Mouse (Mus musculus) liver, embryonic 13.5 days (tissue): ENCODE data around the gene Acad10. TPM values are rescaled to one million over a fixed set of nuclear protein-coding genes. Genes with fewer than 3 reads are reported as not detected.

Experiments
- ATAC-seq: fragments of 200-750 bp; cut with Nextera tagmentation; 2 replicates; pipeline ENCODE4 v1.8.0; 2017; ENCODE audit warnings: low read depth, mild to moderate bottlenecking, moderate number of reproducible peaks, moderate library complexity
- DNase-seq: peaks from one replicate; pipeline ENCODE4 v3.0.0; 2022
- H3K27ac ChIP-seq: fragments of 300-500 bp; sonication (generic); 2 replicates; pipeline ENCODE4 v1.5.1; 2015; ENCODE audit warnings: moderate library complexity, mild to moderate bottlenecking, inconsistent platforms
- H3K27me3 ChIP-seq: fragments of 300-500 bp; sonication (generic); 2 replicates; pipeline ENCODE4 v1.6.1; 2015; ENCODE audit warnings: mild to moderate bottlenecking, inconsistent platforms
- H3K36me3 ChIP-seq: fragments of 300-500 bp; sonication (generic); 2 replicates; pipeline ENCODE4 v1.6.1; 2015; ENCODE audit warnings: mild to moderate bottlenecking, inconsistent platforms
- H3K4me1 ChIP-seq: fragments of 300-500 bp; sonication (generic); replicated peaks from 2 replicates; pipeline ENCODE4 v1.6.1; 2015; ENCODE audit warnings: inconsistent platforms
- H3K4me2 ChIP-seq: fragments of 300-500 bp; sonication (generic); 2 replicates; pipeline ENCODE4 v1.6.1; 2015; ENCODE audit warnings: inconsistent platforms, mild to moderate bottlenecking, moderate library complexity
- H3K4me3 ChIP-seq: fragments of 300-500 bp; sonication (generic); replicated peaks from 2 replicates; pipeline ENCODE4 v1.5.1; 2015; ENCODE audit warnings: mild to moderate bottlenecking, inconsistent platforms
- H3K9ac ChIP-seq: fragments of 300-500 bp; sonication (generic); 2 replicates; pipeline ENCODE4 v1.6.1; 2015; ENCODE audit warnings: mild to moderate bottlenecking, inconsistent platforms
- H3K9me3 ChIP-seq: fragments of 300-500 bp; sonication (generic); replicated peaks from 2 replicates; pipeline ENCODE4 v1.6.1; 2016; ENCODE audit warnings: inconsistent platforms
- WGBS: fragments of 180-500 bp; shearing (Covaris S2); methylation state at CpG from one replicate; pipeline ENCODE4 v1.1.7; 2015; ENCODE audit not compliant: insufficient replicate concordance; 5-methylcytosine and 5-hydroxymethylcytosine counted together
- polyA plus RNA-seq: library from polyadenylated mRNA; unstranded; fragments of >200 nt; fragmentation: Nextera tagmentation; extraction: Ambion mirVana; gene quantifications from 2 replicates; pipeline ENCODE4 v1.2.1, GENCODE M21; 2015

Acad10 gene
- polyA plus RNA-seq, 1 experiment from 2014 or later: 2.0 TPM

- no peaks in the 10 kb centered on the region for H3K9me3 ChIP-seq
- H3K4me1 ChIP-seq: peaks cover 63% of the 10 kb centered on the region
- H3K27ac ChIP-seq: no peak overlapping the region
- H3K36me3 ChIP-seq: no peaks in the 10 kb centered on the region
- DNase-seq (no peak), ATAC-seq (no peak)
- WGBS: 40% methylated on average over 6 of the region's 6 CpGs
- H3K4me3 ChIP-seq: no peak overlapping the region
- no peaks in the 10 kb centered on the region for H3K27me3 ChIP-seq
- H3K9ac ChIP-seq: no peak overlapping the region
- H3K4me2 ChIP-seq: no peak overlapping the region
Observed at GRCm38 (mm10) chr5:121596226-121596625, 64.1 kb downstream of the Acad10 start.

- H3K4me3 ChIP-seq: no peak overlapping the region
- ATAC-seq (no peak), DNase-seq (no peak)
- no peak overlapping the region for H3K27ac ChIP-seq
- 29% methylated on average over 6 of the region's 6 CpGs for WGBS
- H3K36me3 ChIP-seq: no peaks in the 10 kb centered on the region
- no peaks in the 10 kb centered on the region for H3K27me3 ChIP-seq
- peaks cover 66% of the 10 kb centered on the region for H3K4me1 ChIP-seq
- H3K9ac ChIP-seq: no peak overlapping the region
- H3K9me3 ChIP-seq: no peaks in the 10 kb centered on the region
- peak overlapping the region; percentile 10; the same call in 1 of the 2 replicates for H3K4me2 ChIP-seq
Observed at GRCm38 (mm10) chr5:121595758-121596157, 64.6 kb downstream of the Acad10 start.

GRCm38 (mm10) chr5:121594714-121595313 is 65.5 kb downstream of the Acad10 start:
- Histone ChIP-seq H3K9ac (no peak overlapping the region), H3K9me3 (no peaks in the 10 kb centered on the region), H3K36me3 (no peaks in the 10 kb centered on the region), H3K4me1 (peaks cover 66% of the 10 kb centered on the region), H3K4me3 (peak overlapping the region; percentile 78; the same call in 1 of the 2 replicates), H3K27me3 (no peaks in the 10 kb centered on the region), H3K4me2 (peak overlapping the region; percentile 99), H3K27ac (peak overlapping the region; percentile 91; the same call in 1 of the 2 replicates)
- DNase-seq: no peak
- ATAC-seq: no peak
- WGBS: 68% methylated on average over 6 of the region's 6 CpGs

DNA sequence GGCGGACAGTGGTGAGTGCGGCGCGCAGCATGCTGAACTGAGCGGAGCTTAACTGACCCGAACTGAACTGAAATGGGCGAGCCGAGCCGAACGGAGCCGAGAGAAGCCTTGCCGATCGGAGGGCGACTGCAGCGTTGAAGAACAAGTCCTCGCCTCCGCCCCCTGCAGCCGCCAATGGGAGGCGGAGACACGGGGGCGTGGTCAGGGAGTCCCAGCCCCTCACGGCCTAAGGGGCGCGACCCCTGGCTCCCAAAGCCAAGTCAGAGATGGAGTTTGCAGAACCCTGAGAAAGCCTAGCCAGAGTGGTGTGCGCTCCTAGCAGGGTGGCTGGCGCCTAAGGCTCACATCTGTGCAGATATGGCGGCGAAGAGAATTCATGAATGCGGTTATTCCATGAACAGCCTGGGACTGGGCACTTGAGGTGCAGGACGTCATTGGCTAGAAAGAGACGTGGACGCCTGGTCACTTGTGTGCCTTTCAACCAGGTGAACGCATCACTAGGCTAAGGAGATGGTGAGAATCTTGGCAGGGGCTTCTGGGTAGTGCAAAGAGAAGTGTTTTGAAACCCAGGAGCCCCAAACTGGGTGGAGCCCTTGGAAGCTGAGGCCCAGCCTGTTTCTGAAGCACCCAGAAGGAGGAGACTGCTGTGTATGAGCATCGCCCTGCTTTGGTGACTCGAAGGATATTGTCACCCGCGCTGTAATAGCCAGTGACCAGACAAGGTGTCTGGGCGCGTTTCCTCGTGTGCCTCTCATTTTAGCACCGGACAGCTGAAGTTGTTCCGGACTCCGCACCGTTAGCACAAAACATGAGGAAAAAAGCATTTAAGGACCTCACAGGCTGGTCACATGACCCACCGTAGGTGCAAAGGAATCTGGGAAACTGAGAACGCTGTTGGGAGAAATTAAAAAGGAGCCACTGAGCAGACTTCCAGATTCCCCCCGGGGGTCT is 66.6 kb downstream of the Acad10 start, which contains the start of gene Aldh2:
TSS of gene Aldh2 (minus strand) at position 374 of the 951 bp plus-strand sequence.
- Histone ChIP-seq H3K27ac (peak within 1 kb of the TSS; percentile 91), H3K4me3 (peak within 1 kb of the TSS; percentile 78), H3K4me1 (peaks cover 69% of the 10 kb centered on the region), H3K4me2 (peak within 1 kb of the TSS; percentile 99), H3K36me3 (no peaks in the 10 kb centered on the region), H3K9me3 (no peaks in the 10 kb centered on the region), H3K9ac (peak within 1 kb of the TSS; percentile 87), H3K27me3 (no peaks in the 10 kb centered on the region)
- ATAC-seq (peak; percentile 90), DNase-seq (peak; percentile 84)
- 2% methylated on average over 47 of the region's 47 CpGs for WGBS

GRCm38 (mm10) chr5:121592816-121593407 is 67.4 kb downstream of the Acad10 start:
- peak; percentile 20 for DNase-seq
- Histone ChIP-seq H3K9ac (peak overlapping the region; percentile 87), H3K4me2 (peak overlapping the region; percentile 99), H3K4me3 (peak overlapping the region; percentile 78), H3K36me3 (no peaks in the 10 kb centered on the region), H3K4me1 (peaks cover 66% of the 10 kb centered on the region), H3K27me3 (no peaks in the 10 kb centered on the region), H3K9me3 (no peaks in the 10 kb centered on the region), H3K27ac (peak overlapping the region; percentile 91)
- 4% methylated on average over 33 of the region's 33 CpGs for WGBS
- peak; percentile 40 for ATAC-seq

GRCm38 (mm10) chr5:121592064-121592815 is 68.1 kb downstream of the Acad10 start:
- H3K4me1 ChIP-seq: peaks cover 69% of the 10 kb centered on the region
- H3K9ac ChIP-seq: peak overlapping the region; percentile 87
- H3K9me3 ChIP-seq: no peaks in the 10 kb centered on the region
- peak overlapping the region; percentile 99 for H3K4me2 ChIP-seq
- H3K27me3 ChIP-seq: no peaks in the 10 kb centered on the region
- peak overlapping the region; percentile 78 for H3K4me3 ChIP-seq
- H3K27ac ChIP-seq: peak overlapping the region; percentile 91
- no peaks in the 10 kb centered on the region for H3K36me3 ChIP-seq
- WGBS: 54% methylated on average over 11 of the region's 11 CpGs
- no peak for ATAC-seq
- DNase-seq: no peak

DNA sequence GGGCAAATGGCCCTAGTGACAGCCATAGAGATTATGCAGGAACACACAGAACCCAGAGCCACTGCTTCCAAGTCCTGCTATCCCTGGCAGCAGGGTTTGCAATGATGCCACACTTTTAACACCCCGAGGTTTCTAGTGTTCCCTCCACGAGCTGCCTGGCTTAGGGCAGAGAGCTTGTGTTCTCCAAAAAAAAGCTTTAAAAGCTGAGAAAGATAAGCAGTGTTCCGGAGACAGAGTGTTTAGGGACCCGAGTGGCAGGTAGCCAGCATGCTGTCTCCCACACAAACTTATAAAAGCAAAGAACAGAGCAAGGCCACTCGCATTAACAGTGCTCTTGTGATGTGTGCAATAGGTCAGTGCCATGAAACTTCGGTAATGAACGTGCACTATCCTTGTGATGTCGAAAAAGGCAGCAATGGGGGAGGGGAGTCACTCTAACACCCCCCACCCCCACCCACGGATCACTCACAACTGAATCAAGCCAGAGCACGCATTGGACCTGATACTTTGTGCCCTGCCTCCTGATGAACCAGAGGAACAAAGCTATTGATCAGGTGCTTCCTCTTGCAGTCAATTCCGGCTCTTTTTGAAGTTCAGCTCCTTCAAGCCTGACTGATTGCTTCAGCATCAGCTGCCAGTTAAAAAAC is 68.8 kb downstream of the Acad10 start:
- Histone ChIP-seq H3K4me2 (peak overlapping the region; percentile 99), H3K27me3 (no peaks in the 10 kb centered on the region), H3K9me3 (no peaks in the 10 kb centered on the region), H3K36me3 (no peaks in the 10 kb centered on the region), H3K9ac (peak overlapping the region; percentile 87), H3K4me3 (peak overlapping the region; percentile 78; the same call in 1 of the 2 replicates), H3K27ac (peak overlapping the region; percentile 91), H3K4me1 (peaks cover 70% of the 10 kb centered on the region)
- ATAC-seq (no peak), DNase-seq (no peak)
- 52% methylated on average over 11 of the region's 11 CpGs for WGBS

DNA sequence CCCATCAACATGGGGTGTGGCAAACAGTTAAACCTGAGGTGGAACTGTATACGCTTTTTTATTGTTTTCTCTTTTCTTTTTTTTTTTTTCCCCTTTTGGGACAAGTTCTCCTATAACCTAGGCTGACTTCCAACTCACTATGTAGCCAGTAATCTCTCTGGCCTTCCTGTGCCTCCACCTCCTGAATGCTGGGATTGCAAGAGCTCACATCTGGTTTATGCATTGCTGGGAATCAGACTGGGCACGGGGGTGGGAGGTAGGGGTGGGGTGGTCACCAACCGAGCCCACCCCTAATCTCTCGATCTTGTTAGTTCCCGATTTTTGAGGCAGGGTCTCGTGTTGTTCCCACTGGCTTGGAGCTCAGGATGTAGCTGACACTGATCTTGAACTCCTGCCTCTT is 70.4 kb downstream of the Acad10 start:
- Histone ChIP-seq H3K4me2 (no peak overlapping the region), H3K36me3 (no peaks in the 10 kb centered on the region), H3K4me1 (peaks cover 70% of the 10 kb centered on the region)

DNA sequence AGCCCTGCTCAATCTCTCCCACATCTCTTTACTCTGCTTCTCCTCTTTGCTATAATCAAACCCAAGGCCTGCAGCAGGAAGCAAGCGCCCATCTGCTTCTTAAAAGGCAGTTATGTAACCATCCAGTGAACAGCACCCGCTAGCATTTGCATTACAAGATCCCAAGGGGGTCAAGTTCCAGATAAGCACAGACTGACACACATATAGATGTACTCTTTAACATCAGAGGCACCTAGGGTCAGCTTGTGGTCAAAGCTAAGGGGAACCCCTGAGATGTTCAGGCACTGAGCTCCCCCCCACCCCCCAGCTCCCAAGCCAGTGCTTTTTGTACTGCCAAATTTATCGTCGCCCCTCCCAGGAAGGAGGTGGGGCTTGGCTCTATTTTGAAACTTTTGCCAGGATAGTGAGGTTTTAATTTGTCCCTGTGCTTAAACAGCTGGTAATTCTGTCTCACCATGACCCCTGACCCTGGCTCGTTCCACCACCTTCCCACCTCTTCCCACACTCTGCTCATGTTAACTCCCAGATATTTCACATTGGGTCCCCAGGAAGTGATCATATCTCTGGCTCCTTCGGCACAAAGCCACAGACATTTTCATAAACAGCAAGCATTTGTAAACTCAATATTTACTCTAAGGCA is 73.8 kb downstream of the Acad10 start:
- Histone ChIP-seq H3K4me2 (peak overlapping the region; percentile 37), H3K4me1 (peaks cover 55% of the 10 kb centered on the region), H3K9me3 (no peaks in the 10 kb centered on the region), H3K9ac (peak overlapping the region; percentile 30; the same call in 1 of the 2 replicates), H3K27ac (peak overlapping the region; percentile 62), H3K36me3 (no peaks in the 10 kb centered on the region), H3K27me3 (no peaks in the 10 kb centered on the region), H3K4me3 (no peak overlapping the region)
- no peak for ATAC-seq
- 7% methylated on average over 6 of the region's 6 CpGs for WGBS
- DNase-seq: no peak

More for the DNA sequence above, 70.4 kb downstream of the Acad10 start:
- Histone ChIP-seq H3K27me3 (no peaks in the 10 kb centered on the region), H3K9me3 (no peaks in the 10 kb centered on the region), H3K27ac (no peak overlapping the region), H3K4me3 (no peak overlapping the region), H3K9ac (no peak overlapping the region)
- ATAC-seq (no peak), DNase-seq (no peak)
- 63% methylated on average over 6 of the region's 6 CpGs for WGBS

- H3K27ac ChIP-seq: 0 out of 2 replicates have a peak overlapping the region, but pooled peaks have one; percentile 62
- H3K9ac ChIP-seq: no peak overlapping the region
- no peak overlapping the region for H3K4me2 ChIP-seq
- ATAC-seq (no peak), DNase-seq (no peak)
- 83% methylated on average over 5 of the region's 5 CpGs for WGBS
- no peak overlapping the region for H3K4me3 ChIP-seq
- no peaks in the 10 kb centered on the region for H3K27me3 ChIP-seq
- peaks cover 48% of the 10 kb centered on the region for H3K4me1 ChIP-seq
- no peaks in the 10 kb centered on the region for H3K36me3 ChIP-seq
- H3K9me3 ChIP-seq: no peaks in the 10 kb centered on the region
Observed at GRCm38 (mm10) chr5:121585699-121586098, 74.6 kb downstream of the Acad10 start.
